Mouse (Mus musculus): ENCODE measurements around the gene Smim20. TPM values are rescaled to one million over a fixed set of nuclear protein-coding genes. Genes with fewer than 3 reads are reported as not detected.

The Smim20 gene
- total RNA-seq (2021), result 10 to 100 TPM; 56.4 to 63.1 TPM
- long read RNA-seq, experiment 1, transcript Smim20-201 (3 exons, 922 nt), result major isoform, 98 of 106 reads
- long read RNA-seq, experiment 1, partial matches to known transcripts, result 6 of 106 reads
- long read RNA-seq, experiment 1, other reads (novel, unspliced or antisense), result 2 of 106 reads
- long read RNA-seq, experiment 2, transcript Smim20-201 (3 exons, 922 nt), result major isoform, 128 of 146 reads
- long read RNA-seq, experiment 2, partial matches to known transcripts, result 0 of 146 reads
- long read RNA-seq, experiment 2, other reads (novel, unspliced or antisense), result 12 of 146 reads

GRCm38 (mm10) chr5:53266931-53267853 is at the start of gene Smim20:
Gene Smim20, plus strand, starts transcription at chr5:53267083.
- intact Hi-C loops (cut with DNase I), result loop anchor here (10.0 kb wide), 1 partner anchor 112 kb away; no protein-coding TSS in a partner anchor
- peak; percentile 74 to 79 for DNase-seq

GRCm38 (mm10) chr5:53225434-53225833 is 41.4 kb upstream of the Smim20 start:
- no peak for DNase-seq
- intact Hi-C loops (cut with DNase I), result no loop called here

- no peak for DNase-seq
- intact Hi-C loops (cut with DNase I), result no loop called here
Observed at GRCm38 (mm10) chr5:53230560-53230959, 36.3 kb upstream of the Smim20 start.

GRCm38 (mm10) chr5:53235551-53235950 is 31.3 kb upstream of the Smim20 start:
- intact Hi-C loops (cut with DNase I), result no loop called here
- DNase-seq, result no peak

- intact Hi-C loops (cut with DNase I), result no loop called here
- DNase-seq, result no peak
Observed at GRCm38 (mm10) chr5:53236136-53236535, 30.7 kb upstream of the Smim20 start.

GRCm38 (mm10) chr5:53236749-53237148 is 30.1 kb upstream of the Smim20 start:
- DNase-seq, result no peak
- intact Hi-C loops (cut with DNase I), result no loop called here

- intact Hi-C loops (cut with DNase I), result no loop called here
- DNase-seq, result peak; percentile 39 to 44
Observed at GRCm38 (mm10) chr5:53238761-53239160, 28.1 kb upstream of the Smim20 start.

- intact Hi-C loops (cut with DNase I), result no loop called here
- DNase-seq, result no peak
Observed at GRCm38 (mm10) chr5:53239189-53239588, 27.7 kb upstream of the Smim20 start.

GRCm38 (mm10) chr5:53239831-53240440 is 26.9 kb upstream of the Smim20 start:
- intact Hi-C loops (cut with DNase I), result no loop called here

GRCm38 (mm10) chr5:53241109-53241508 is 25.8 kb upstream of the Smim20 start:
- peak in 1 of 2 experiments; percentile 6 for DNase-seq
- intact Hi-C loops (cut with DNase I), result no loop called here

More at GRCm38 (mm10) chr5:53239831-53240440, 26.9 kb upstream of the Smim20 start:
- DNase-seq, result no peak

- intact Hi-C loops (cut with DNase I), result no loop called here
- DNase-seq, result no peak
Observed at GRCm38 (mm10) chr5:53241963-53242362, 24.9 kb upstream of the Smim20 start.

GRCm38 (mm10) chr5:53242865-53243499 is 23.9 kb upstream of the Smim20 start:
- intact Hi-C loops (cut with DNase I), result no loop called here

GRCm38 (mm10) chr5:53243933-53244332 is 22.9 kb upstream of the Smim20 start:
- intact Hi-C loops (cut with DNase I), result no loop called here
- DNase-seq, result no peak

More at GRCm38 (mm10) chr5:53242865-53243499, 23.9 kb upstream of the Smim20 start:
- no peak for DNase-seq

GRCm38 (mm10) chr5:53248499-53248898 is 18.4 kb upstream of the Smim20 start:
- intact Hi-C loops (cut with DNase I), result no loop called here
- DNase-seq, result no peak

- intact Hi-C loops (cut with DNase I), result loop anchor here (5.0 kb wide), 1 partner anchor 32 kb away; no protein-coding TSS in a partner anchor
Observed at GRCm38 (mm10) chr5:53249431-53250061, 17.3 kb upstream of the Smim20 start.

GRCm38 (mm10) chr5:53254154-53254553 is 12.7 kb upstream of the Smim20 start:
- no peak for DNase-seq
- intact Hi-C loops (cut with DNase I), result loop anchor here (5.0 kb wide), 1 partner anchor 37 kb away; no protein-coding TSS in a partner anchor

More at GRCm38 (mm10) chr5:53249431-53250061, 17.3 kb upstream of the Smim20 start:
- DNase-seq, result peak in 1 of 2 experiments; percentile 6

GRCm38 (mm10) chr5:53254821-53255220 is 12.1 kb upstream of the Smim20 start:
- no peak for DNase-seq
- intact Hi-C loops (cut with DNase I), result loop anchor here (5.0 kb wide), 1 partner anchor 38 kb away; no protein-coding TSS in a partner anchor

- no peak for DNase-seq
- intact Hi-C loops (cut with DNase I), result no loop called here
Observed at GRCm38 (mm10) chr5:53258038-53258786, 8.7 kb upstream of the Smim20 start.

- DNase-seq, result no peak
- intact Hi-C loops (cut with DNase I), result loop anchor here (2.0 to 10.0 kb wide), 2 partner anchors 45 to 105 kb away; no protein-coding TSS in a partner anchor
Observed at GRCm38 (mm10) chr5:53259894-53260293, 7.0 kb upstream of the Smim20 start.

Measured in gastrocnemius, postnatal 36 days (tissue).